Mouse (Mus musculus): ENCODE results near the gene Knstrn.

The Knstrn gene

DNA sequence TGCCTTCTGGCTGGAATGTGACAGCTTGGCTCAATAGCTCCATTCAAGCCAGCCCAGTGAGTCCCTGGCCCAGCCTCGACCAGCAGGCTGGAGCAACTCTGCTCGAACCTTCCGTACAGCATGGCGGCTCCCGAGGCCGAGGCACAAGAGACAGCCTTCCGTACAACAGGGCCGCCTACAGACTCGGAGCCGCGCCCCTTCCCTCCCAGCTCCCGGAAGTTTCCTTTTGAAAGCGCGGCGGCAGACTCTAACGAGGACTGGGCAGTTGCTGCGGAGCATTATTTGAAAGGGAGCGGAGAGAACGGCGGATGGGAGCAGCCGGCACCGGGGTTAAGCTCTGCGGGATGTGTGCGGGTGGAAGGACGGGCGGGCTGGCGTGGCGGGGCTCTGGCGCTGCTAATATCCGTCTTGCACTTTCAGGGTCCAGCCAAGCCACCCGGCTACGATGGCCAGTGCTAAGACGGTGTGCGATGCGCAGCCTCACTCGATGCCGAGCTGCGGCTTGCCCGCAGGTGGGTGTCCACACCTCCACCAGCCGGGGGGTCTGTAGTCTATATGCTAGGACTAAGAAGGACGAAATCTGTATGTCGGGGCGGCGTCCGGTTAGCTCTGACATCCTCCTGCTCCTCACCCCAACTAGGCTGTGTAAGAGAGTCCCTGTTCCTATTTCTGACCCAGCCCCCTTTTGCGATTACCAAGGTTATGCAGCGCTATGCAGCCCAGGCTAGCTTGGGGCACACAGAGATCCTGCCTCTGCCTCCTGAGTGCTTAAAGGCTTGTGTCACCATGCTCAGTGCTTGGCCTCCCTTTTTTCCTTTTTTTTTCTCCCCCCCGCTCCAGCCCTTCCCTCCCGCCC lies at the start of gene Knstrn:
TSS of gene Knstrn (plus strand) at position 23 of the 856 bp plus-strand sequence.
- peak; percentile 92 for DNase-seq (ENCODE audit: low read depth)

DNA sequence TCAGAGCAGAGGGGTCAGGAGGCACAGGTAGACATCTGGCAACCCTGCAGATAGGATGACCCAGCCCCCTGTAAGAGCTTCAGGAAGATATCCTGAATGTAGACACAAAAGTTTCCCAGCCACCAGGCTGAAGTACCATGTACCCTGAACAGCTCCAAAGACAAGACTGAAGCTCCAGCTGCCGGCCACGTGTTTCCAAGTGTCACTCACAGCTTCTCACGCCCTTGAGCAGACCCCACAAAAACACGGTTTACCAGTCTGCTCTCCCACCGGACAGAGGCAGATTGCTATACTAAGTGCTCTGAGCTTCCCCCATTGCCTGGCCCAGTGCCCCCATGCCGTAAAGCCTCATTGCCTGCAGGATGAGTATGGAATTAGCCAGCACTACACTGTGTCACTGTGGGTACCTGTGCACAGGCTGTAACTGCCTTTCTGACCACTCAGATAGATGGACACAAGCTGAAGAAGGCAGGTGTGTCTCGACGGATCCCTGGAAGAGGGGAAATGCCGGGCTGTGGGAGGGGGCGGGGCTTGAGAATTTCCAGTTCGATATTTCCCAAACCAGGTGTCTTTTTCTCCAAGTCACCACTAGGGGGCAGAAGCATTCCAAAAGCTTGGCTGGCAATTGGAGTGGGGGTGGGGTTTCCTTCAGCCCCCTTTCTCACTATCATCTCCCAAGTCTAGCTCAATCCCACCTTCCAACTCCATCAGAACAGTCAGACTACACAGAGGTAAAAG lies 49.5 kb upstream of the Knstrn start:
- DNase-seq (ENCODE audit: low read depth): peak; percentile 67

DNA sequence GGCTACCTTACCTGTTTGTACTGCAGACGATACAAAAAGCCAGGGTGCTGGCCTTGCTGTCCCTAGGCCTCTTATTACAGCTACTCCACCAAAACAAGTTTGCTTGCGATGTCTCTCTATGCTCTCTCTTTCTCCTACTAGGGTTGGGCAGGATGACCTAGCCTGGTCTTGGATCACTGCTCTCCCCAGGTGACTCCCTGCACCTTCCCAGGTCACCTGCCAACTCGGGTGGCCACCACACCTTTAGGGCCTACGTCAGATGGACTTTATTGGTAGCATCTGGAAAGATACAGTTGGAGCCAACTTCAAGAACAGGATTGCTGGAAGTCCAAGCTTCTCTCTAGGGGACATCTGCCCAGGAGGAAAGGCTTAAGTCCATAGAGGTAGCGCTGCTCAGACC lies 48.9 kb upstream of the Knstrn start:
- DNase-seq (ENCODE audit: low read depth): no peak

DNA sequence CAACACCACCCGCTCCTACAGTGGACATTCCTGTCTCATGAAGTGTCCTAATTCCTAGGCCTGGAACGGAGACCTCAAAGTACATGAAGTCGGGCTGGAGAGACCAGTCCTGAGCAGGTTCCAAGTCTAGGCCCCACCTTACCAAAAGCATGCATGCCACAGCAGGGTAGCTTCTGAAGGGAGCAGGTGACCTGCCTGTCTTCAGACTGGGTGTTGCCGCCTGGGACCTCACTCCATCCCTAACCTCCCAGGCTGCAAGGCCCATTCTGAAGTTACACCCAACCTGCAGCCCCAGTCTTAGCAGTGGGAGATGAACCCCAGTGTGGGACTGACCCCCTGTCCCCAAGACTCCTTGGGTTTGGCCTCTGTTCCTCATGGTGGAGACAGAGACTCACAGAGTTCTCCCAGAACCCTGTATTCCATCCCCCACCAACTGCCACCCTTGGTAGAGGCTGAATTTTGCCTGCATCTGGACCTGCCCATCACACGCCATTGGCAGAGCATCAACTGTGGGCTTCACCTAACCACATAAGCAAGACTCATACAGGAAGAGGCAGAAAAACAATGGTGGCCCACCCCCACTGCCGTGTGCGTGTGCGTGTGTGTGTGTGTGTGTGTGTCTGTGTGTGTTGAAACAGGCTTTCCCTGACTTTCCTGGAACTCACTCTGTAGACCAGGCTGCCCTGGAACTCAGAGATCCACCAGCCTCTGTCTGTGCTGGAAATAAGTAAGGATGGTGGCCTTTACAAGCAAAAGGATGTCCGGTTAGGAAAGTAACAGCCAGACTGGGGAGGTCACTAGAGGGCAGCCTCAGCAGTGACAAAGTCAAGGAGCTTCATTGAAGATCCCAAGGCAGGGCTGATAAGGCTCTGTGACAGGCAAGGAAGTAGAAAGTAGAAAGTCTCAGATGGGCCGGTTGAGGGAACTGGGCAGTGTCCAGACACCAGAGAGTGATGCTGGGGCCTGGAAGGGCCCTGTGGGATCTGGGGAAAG lies 47.5 kb upstream of the Knstrn start:
- no peak for DNase-seq (ENCODE audit: low read depth)

DNA sequence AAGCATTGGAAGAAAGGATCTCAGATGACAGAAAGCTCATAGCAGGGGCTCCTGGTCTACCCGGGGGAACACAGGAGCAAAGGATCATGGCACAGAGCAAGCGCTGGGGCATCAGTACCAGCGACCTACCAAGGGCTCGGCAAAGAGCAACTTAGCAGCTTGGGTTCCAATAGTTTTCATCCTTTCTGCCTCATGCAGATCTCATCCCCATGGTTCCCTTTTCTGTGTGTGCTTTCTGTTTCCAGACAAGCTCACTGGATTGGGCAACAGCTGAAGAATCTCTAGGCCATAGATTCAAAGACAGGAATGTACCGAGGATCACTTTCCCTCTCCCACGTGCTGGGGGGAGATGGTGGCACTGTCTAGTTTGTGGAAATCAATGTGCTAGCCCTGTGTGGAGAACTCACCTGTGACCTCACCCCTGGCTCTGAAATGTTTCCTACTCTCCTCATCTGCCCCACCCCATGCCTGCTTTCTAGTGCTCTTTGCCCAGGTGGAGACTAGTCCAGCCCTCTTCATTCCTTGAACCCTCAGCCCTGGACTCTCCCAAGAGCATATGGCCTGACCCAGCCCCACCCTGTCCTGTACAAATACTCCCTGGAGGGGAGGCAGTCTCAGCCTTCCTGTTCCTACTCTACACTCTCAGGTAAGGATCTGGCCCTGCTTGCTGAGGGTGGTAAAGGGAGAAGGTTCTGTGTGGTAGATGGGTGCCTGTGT lies 41.5 kb upstream of the Knstrn start, which contains the start of gene Phgr1:
TSS of gene Phgr1 (plus strand) at position 612 of the 717 bp plus-strand sequence.
- no peak for DNase-seq (ENCODE audit: low read depth)

DNA sequence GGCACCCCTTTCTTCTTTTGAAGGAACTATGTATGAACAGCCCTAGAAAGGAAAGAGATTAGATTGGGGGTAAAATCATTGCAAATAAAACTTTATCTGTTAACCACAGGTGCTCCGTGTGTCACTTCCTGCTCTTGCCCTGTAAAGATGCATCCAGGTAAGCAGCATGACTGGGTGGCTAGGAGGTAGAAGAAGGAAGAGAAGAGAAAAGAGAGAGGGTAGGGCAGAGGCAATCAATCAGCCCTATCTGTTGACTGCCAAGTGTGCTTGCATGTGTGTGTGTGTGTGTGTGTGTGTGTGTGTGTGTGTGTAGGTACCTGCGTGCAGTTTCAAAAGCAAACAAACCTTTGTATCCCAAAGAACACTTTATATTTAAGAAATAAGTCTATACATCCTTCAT lies 39.3 kb upstream of the Knstrn start:
- DNase-seq (ENCODE audit: low read depth): no peak

DNA sequence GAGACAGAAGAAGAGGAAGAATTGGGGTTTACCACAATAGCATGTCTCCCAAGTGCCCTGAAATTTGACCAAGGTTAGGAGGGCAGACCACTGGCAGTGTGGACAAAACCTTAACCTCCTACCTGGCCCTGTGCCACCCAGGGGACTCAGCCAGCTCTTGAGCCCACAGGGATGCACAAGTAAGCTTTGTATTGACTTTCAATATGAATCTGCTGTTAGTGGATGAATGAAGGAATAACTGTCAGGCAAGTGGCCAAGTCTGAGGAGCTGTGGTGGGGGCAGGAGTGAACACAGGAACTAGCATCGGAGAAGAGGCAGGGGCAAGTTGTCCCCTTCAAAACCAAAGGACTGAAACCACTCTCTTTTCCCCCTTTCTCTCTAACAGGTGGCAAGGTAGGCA lies 38.4 kb upstream of the Knstrn start:
- no peak for DNase-seq (ENCODE audit: low read depth)

DNA sequence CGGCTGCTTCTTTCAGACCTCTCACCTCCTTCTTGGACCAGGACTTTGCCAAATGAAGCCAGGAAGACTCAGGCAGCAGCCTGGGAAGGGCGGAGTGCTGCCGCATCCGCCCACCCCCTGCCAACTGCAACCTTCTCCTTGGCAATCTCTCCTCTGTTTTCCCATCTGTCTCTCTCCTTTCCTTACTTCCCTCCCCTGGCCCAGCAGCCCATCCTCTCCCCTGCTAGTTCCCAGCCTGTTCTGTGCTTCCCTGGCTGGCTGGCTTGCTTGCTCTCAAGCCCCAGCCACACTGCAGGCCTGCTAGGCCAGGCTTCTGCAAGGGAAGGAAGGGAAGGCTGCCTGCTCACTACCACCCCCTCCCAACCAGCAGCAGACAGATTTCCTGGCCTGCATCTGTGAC lies 38.0 kb upstream of the Knstrn start:
- no peak for DNase-seq (ENCODE audit: low read depth)

DNA sequence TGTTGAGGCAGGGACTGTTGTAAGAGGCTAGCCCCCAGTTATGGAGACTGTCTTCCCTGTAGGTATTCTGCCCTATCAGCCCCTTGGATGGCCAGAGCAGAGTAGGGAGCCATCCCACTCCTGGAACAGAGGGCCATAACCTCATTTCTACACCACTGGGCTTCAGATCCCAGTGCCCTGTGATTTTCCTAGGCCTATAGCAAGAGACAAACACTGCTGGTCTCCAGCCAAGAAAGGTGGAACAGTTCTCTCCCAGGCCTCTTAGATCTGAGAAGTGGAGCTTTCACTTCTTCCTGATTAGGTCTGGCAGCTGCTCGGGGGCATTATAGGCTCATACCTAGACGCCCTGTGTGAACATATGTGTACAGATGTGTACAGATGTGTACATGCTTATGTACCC lies 37.5 kb upstream of the Knstrn start:
- no peak for DNase-seq (ENCODE audit: low read depth)

DNA sequence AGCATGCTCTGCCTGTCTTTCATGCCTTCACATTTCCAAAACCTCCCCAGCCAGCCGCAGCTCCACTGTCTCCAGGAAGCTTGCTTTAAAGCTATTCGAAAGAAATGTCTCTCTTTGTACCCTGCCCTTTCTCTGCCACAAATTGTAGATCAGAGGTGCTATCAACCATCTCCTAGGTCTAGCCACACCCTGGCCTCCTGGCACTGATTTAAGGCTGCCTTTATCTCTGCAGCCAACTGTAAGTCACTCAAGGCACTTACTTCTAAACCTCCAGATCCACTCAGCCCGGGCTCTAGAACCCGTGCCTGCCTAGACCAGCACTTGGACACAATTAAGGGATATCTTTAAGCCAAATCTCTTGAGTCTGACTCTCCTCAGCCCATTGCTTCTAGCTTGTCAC lies 35.4 kb upstream of the Knstrn start:
- no peak for DNase-seq (ENCODE audit: low read depth)

DNA sequence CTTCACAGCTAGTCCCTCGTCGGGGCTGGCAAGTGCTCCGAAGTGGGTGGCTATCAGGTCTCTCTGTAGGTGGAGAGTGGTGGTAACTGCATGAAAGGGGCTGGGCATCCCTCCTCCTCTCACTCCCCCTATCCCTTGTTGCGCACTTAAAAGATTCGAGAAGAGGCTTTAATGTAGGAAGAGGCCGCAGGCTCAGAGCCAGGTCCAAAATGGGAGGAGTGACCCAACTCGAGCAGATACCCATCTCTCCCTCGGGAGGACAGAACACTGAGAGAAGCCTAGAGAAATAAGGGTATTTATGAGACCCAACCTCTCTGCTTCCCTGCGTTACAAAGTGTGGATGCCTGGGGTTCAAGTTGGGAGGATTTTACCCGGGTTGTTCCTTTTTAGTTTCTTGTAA lies 34.7 kb upstream of the Knstrn start:
- no peak for DNase-seq (ENCODE audit: low read depth)

DNA sequence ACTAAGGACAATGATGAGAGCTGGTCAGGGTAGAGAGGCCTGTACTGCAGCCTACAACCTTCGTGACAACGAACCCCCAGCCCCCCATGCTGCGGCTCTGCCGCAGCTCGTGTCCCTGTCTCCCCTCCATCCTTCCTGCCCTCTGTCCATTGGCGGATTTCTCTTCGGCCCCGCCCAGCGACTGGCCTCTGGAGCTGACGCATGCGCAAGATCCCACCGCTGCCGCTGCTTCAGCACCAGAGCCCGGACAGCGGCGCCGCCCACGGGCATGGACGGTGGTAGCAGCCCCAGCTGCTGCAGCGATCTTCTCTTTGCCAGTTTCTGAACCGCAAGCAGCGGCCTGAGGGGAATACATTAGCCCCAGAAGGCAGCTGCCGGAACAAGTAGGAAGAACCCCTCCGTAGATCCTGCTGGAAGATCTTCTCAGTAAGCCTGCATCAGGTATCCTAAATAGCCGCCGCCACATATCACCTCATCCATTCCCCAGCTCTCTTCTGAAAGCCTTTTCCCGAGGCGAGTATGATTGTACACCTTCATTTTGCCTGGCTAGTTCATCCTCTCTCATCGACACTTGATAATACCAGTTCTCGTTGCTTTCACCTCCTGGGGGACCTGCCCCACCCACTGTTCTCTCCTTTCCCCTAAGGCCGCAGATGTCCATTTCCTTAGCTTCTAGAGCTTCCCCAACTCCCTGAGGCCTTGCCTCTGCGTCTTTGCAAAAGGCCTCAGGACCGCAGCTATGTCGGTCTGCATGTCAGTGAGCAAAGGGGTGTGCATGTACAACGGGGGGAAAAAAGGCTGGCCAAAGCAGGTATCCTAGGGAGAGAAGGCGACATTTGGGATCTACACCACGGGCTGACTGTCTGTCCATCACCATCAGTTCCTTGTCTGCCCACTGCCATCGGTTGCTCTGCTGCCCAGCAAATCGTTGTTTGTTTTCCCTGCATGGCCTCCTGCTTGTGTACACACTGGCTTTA lies 34.0 kb upstream of the Knstrn start, which contains the start of gene Disp2:
TSS of gene Disp2 (plus strand) at position 216 of the 977 bp plus-strand sequence.
- DNase-seq (ENCODE audit: low read depth): peak; percentile 76

DNA sequence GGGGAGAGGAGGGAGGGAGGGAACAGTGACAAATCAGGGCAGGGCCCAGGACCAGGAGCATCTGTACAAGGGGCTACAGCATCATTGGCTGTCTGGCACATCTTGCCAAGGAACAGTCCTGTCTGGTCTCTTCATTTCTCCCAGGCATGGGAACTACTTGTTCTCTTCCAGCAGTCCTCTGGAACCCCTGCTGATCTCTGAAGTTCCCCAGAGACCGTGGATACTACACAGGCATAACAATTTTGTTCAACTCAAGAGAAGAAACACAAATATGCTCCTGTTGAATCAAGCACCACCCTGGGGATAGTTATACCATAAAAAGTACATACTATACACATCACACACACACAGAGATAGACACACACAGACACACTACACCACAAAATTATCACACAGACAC lies 32.7 kb upstream of the Knstrn start:
- DNase-seq (ENCODE audit: low read depth): no peak

DNA sequence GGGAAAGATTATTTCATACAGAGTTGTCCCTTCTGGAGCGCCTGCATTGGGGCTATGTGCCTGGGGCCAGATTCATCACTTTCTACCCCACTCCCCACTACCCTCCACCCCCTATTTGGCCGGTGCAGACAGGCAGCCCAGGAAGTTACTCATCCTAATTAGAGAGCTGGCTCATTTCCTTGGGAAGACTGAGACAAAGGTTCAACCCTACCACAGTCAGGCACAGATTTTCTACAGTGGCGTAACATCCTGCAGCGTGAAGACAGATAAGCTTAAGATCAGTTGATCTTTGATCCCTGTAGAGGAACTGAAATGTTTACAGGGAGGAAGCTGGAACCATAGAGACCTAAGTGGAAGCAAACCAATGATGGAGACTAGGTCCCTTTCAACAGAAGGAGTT lies 31.5 kb upstream of the Knstrn start:
- no peak for DNase-seq (ENCODE audit: low read depth)

DNA sequence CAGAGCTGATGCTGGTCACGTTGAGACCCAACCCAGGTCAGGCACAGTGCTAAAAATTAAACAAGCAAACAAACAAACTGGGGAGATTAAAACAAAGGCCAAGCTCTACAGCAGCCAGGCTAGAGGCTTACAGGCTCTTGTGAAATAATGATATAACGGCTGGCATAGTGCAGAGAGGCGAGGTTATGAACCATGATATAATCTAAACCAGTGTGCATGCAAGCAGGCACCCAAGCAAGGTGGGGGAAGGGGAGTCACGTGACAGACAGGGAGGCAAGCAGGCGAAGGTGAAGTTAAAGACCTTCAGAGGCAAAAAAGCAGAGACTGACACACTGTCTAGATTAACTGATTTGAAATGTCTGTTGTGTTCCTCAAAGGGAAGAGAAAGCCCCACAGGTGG lies 30.7 kb upstream of the Knstrn start:
- DNase-seq (ENCODE audit: low read depth): no peak

DNA sequence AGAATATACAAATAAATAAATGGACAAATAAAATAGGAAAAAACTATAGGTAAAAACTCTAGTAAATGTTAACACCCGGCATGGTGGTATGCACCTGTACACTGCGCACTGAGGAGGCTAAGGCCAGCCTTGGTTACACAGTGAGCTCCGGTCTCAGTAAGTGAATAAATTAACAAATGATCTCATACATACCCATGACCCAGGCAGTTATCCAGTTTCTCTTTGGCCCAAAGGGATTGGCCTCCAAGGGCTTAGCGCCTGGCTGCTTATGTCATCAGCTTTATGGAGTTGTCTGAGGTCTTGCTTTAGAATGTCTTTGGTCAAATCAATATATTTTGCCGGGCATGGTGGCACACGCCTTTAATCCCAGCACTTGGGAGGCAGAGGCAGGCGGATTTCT lies 30.1 kb upstream of the Knstrn start:
- DNase-seq (ENCODE audit: low read depth): no peak

DNA sequence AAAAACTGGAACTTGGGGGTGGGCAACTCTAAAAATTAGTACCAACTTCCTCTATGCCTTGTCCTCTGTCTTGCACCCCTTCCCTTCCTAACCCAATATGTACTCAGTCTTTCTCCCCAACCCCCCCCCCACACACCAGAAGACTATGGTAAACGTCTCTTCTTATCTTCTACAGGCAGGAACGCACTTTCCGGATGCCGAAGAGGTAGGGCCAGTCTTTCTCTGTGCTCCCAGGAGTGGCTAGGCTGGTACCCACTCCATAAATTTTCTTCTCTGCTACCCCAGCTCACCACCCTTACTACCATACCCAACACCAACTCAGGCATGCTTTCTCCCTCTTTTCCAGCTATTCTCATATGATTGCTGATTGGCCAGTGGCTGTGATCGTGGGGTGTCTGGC lies 27.3 kb upstream of the Knstrn start:
- DNase-seq (ENCODE audit: low read depth): no peak

DNA sequence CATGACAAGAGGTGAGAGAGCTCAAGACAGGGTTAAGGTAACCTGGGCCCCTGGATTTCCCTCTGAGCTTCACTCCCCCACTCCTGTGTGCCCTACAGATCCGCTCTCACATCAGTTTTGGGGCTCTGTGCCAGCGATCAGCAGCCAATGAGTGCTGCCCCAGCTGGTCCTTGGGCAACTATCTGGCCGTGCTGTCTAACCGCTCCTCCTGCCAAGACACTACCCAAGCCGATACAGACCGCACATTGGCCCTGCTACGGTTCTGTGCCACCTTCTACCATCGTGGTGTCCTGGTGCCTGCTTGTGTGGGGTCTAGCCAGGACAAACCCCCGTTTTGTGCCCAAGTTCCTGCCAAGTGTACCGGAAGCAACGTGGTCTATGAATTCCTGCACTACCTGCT lies 24.3 kb upstream of the Knstrn start:
- no peak for DNase-seq (ENCODE audit: low read depth)

DNA sequence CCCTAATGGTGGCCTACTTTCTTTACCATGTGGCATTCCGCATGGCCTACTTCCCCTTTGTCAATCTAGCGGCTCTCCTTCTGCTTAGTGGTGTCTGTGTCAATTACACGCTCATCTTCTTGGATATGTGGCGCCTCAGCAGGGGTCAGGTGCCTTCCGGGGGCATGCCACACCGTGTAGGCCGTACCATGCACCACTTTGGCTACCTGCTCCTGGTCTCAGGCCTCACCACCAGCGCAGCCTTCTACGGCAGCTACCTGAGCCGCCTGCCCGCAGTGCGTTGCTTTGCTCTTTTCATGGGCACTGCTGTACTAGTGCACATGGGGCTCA lies 23.6 kb upstream of the Knstrn start:
- no peak for DNase-seq (ENCODE audit: low read depth)
